Mouse (Mus musculus): Measurements from ENCODE around the gene 1700024P04Rik. TPM values are rescaled to one million over a fixed set of nuclear protein-coding genes. Genes with fewer than 3 reads are reported as not detected.
A peak's percentile ranks its signal among the peaks of the same experiment; 100 is the strongest.

Gene 1700024P04Rik
- polyA plus RNA-seq, 1 experiment, result not detected

DNA sequence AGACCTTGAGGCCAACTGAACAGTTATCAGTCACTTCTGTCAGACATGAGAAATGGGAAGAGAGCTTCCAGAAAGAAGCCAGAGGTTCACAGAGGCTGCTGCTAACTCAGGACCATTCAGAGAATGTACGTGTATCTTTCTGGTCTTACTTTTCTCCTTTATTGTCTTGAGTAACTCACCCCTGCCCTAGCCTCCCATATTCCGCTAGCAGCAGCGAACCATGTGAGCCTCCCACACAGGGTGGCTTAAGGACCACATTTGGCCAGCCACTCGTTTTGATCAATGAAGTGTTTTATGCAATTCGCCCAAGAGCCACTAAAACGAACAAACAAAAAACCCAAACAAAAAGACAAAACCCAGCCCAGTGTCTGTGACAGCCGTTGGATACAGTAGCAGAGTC, 32.4 kb downstream of the 1700024P04Rik start:
- no peak overlapping the region for H3K27ac ChIP-seq (ENCODE audit: insufficient read depth, low read depth, low read length)
- H3K4me1 ChIP-seq (ENCODE audit: control insufficient read depth, insufficient read depth, low read length), result peaks cover 7% of the 10 kb centered on the region; the same call in 1 of the 2 replicates
- no peak for DNase-seq
- TF ChIP-seq POLR2A (IDR thresholded peaks at IDR 0.05; ENCODE audit: low read depth, low read length), result no peak
- TF ChIP-seq CTCF (conservative IDR thresholded peaks at IDR 0.05; ENCODE audit: insufficient read depth, insufficient read length, low read depth, low read length), result no peak
- H3K27me3 ChIP-seq (replicated peaks; ENCODE audit: control insufficient read depth, insufficient read depth, low read length), result no peaks in the 10 kb centered on the region
- H3K36me3 ChIP-seq (ENCODE audit: control insufficient read depth, insufficient read depth, low read length), result no peaks in the 10 kb centered on the region
- no peak overlapping the region for H3K4me3 ChIP-seq (ENCODE audit: insufficient read depth, low read depth, low read length)
- WGBS, result 48% methylated on average over 7 of the region's 7 CpGs

- Histone ChIP-seq H3K27me3 (replicated peaks; ENCODE audit: control insufficient read depth, insufficient read depth, low read length) (no peaks in the 10 kb centered on the region), H3K27ac (ENCODE audit: insufficient read depth, low read depth, low read length) (no peak overlapping the region), H3K4me3 (ENCODE audit: insufficient read depth, low read depth, low read length) (no peak overlapping the region), H3K4me1 (ENCODE audit: control insufficient read depth, insufficient read depth, low read length) (peaks cover 15% of the 10 kb centered on the region), H3K36me3 (ENCODE audit: control insufficient read depth, insufficient read depth, low read length) (no peaks in the 10 kb centered on the region)
- DNase-seq, result no peak
- no peak for TF ChIP-seq POLR2A (IDR thresholded peaks at IDR 0.05; ENCODE audit: low read depth, low read length)
- no peak for TF ChIP-seq CTCF (conservative IDR thresholded peaks at IDR 0.05; ENCODE audit: insufficient read depth, insufficient read length, low read depth, low read length)
- 79% methylated on average over 4 of the region's 4 CpGs for WGBS
Measured at GRCm38 (mm10) chr13:98948146-98948545, 36.2 kb downstream of the 1700024P04Rik start.

GRCm38 (mm10) chr13:98946434-98946833, 37.9 kb downstream of the 1700024P04Rik start:
- WGBS, result 85% methylated on average over 7 of the region's 7 CpGs
- no peak for DNase-seq
- TF ChIP-seq CTCF (conservative IDR thresholded peaks at IDR 0.05; ENCODE audit: insufficient read depth, insufficient read length, low read depth, low read length) (no peak), POLR2A (IDR thresholded peaks at IDR 0.05; ENCODE audit: low read depth, low read length) (no peak)
- H3K4me3 ChIP-seq (ENCODE audit: insufficient read depth, low read depth, low read length), result no peak overlapping the region
- H3K4me1 ChIP-seq (ENCODE audit: control insufficient read depth, insufficient read depth, low read length), result peaks cover 25% of the 10 kb centered on the region
- no peak overlapping the region for H3K27ac ChIP-seq (ENCODE audit: insufficient read depth, low read depth, low read length)
- no peaks in the 10 kb centered on the region for H3K27me3 ChIP-seq (replicated peaks; ENCODE audit: control insufficient read depth, insufficient read depth, low read length)
- no peaks in the 10 kb centered on the region for H3K36me3 ChIP-seq (ENCODE audit: control insufficient read depth, insufficient read depth, low read length)

DNA sequence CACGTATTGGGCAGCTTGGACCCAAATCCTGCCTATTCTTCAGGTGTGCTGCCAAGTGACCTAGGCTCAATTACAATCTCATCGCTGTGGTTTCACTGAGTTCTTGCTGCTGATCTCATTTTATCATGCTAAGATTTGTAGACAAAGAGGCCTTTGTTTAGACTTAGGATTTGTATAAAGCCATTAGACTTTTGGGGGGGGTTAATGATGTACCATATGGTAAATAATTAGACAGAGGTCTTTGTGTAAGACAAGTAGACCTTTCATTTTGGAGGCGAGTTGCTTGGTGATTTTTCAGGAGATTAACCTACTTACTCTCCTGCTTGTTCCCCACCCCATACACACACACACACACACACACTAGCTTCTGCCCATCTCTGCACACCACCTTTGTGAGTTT, 38.5 kb downstream of the 1700024P04Rik start:
- no peak overlapping the region; the same call in 1 of the 2 replicates for H3K27ac ChIP-seq (ENCODE audit: insufficient read depth, low read depth, low read length)
- WGBS, result 44% methylated on average over 3 of the region's 3 CpGs

GRCm38 (mm10) chr13:98945381-98945780, 39.0 kb downstream of the 1700024P04Rik start:
- no peak for TF ChIP-seq CTCF (conservative IDR thresholded peaks at IDR 0.05; ENCODE audit: insufficient read depth, insufficient read length, low read depth, low read length)
- TF ChIP-seq POLR2A (IDR thresholded peaks at IDR 0.05; ENCODE audit: low read depth, low read length), result no peak
- H3K27ac ChIP-seq (ENCODE audit: insufficient read depth, low read depth, low read length), result peak overlapping the region; percentile 94
- no peak overlapping the region for H3K4me3 ChIP-seq (ENCODE audit: insufficient read depth, low read depth, low read length)
- no peaks in the 10 kb centered on the region for H3K27me3 ChIP-seq (replicated peaks; ENCODE audit: control insufficient read depth, insufficient read depth, low read length)
- 45% methylated on average over 4 of the region's 4 CpGs for WGBS
- no peaks in the 10 kb centered on the region for H3K36me3 ChIP-seq (ENCODE audit: control insufficient read depth, insufficient read depth, low read length)
- H3K4me1 ChIP-seq (ENCODE audit: control insufficient read depth, insufficient read depth, low read length), result peaks cover 25% of the 10 kb centered on the region
- DNase-seq, result peak; percentile 54

More for the DNA sequence above, 38.5 kb downstream of the 1700024P04Rik start:
- TF ChIP-seq POLR2A (IDR thresholded peaks at IDR 0.05; ENCODE audit: low read depth, low read length) (no peak), CTCF (conservative IDR thresholded peaks at IDR 0.05; ENCODE audit: insufficient read depth, insufficient read length, low read depth, low read length) (no peak)
- DNase-seq, result no peak
- Histone ChIP-seq H3K27me3 (replicated peaks; ENCODE audit: control insufficient read depth, insufficient read depth, low read length) (no peaks in the 10 kb centered on the region), H3K4me1 (ENCODE audit: control insufficient read depth, insufficient read depth, low read length) (peaks cover 25% of the 10 kb centered on the region), H3K4me3 (ENCODE audit: insufficient read depth, low read depth, low read length) (no peak overlapping the region), H3K36me3 (ENCODE audit: control insufficient read depth, insufficient read depth, low read length) (no peaks in the 10 kb centered on the region)

GRCm38 (mm10) chr13:98944620-98945081, 39.7 kb downstream of the 1700024P04Rik start:
- DNase-seq, result peak; percentile 86
- H3K27me3 ChIP-seq (replicated peaks; ENCODE audit: control insufficient read depth, insufficient read depth, low read length), result no peaks in the 10 kb centered on the region
- no peaks in the 10 kb centered on the region for H3K36me3 ChIP-seq (ENCODE audit: control insufficient read depth, insufficient read depth, low read length)
- H3K4me3 ChIP-seq (ENCODE audit: insufficient read depth, low read depth, low read length), result peak overlapping the region; percentile 56
- 4% methylated on average over 7 of the region's 7 CpGs for WGBS
- peak overlapping the region; percentile 94 for H3K27ac ChIP-seq (ENCODE audit: insufficient read depth, low read depth, low read length)
- H3K4me1 ChIP-seq (ENCODE audit: control insufficient read depth, insufficient read depth, low read length), result peaks cover 25% of the 10 kb centered on the region
- TF ChIP-seq CTCF (conservative IDR thresholded peaks at IDR 0.05; ENCODE audit: insufficient read depth, insufficient read length, low read depth, low read length), result no peak
- TF ChIP-seq POLR2A (IDR thresholded peaks at IDR 0.05; ENCODE audit: low read depth, low read length), result no peak

DNA sequence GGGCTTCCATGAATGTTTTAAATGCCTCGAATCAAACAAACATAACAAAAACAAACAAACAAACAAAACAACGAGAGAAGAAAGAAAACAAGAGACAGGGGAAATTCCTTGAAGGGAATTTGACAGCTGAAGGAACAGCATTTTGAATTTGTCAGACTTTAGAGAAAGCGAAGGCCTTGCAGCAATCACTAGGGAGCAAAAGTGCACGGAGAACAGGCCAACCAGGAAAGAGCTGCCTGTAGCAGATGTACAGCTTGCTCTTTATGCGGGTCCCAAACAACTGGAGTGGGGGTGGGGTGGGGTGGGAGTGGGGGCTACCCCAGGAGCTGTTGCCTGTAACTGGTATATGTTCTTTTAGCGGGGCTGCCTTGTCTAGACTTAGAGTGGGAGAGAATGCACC, 42.0 kb downstream of the 1700024P04Rik start:
- Histone ChIP-seq H3K4me3 (ENCODE audit: insufficient read depth, low read depth, low read length) (no peak overlapping the region), H3K4me1 (ENCODE audit: control insufficient read depth, insufficient read depth, low read length) (peaks cover 25% of the 10 kb centered on the region), H3K27me3 (replicated peaks; ENCODE audit: control insufficient read depth, insufficient read depth, low read length) (no peaks in the 10 kb centered on the region), H3K27ac (ENCODE audit: insufficient read depth, low read depth, low read length) (peak overlapping the region; percentile 39; the same call in 1 of the 2 replicates), H3K36me3 (ENCODE audit: control insufficient read depth, insufficient read depth, low read length) (no peaks in the 10 kb centered on the region)
- DNase-seq, result no peak
- TF ChIP-seq POLR2A (IDR thresholded peaks at IDR 0.05; ENCODE audit: low read depth, low read length) (no peak), CTCF (conservative IDR thresholded peaks at IDR 0.05; ENCODE audit: insufficient read depth, insufficient read length, low read depth, low read length) (no peak)
- 12% methylated on average over 6 of the region's 6 CpGs for WGBS

Data from kidney, adult 2 months (tissue).